Mouse (Mus musculus): Measurements from ENCODE around the gene Slc22a23. TPM values are rescaled to one million over a fixed set of nuclear protein-coding genes. Genes with fewer than 3 reads are reported as not detected.
A peak's percentile ranks its signal among the peaks of the same experiment; 100 is the strongest.

Gene Slc22a23
- polyA plus RNA-seq, 1 experiment from 2014 or later, result 3.8 TPM

DNA sequence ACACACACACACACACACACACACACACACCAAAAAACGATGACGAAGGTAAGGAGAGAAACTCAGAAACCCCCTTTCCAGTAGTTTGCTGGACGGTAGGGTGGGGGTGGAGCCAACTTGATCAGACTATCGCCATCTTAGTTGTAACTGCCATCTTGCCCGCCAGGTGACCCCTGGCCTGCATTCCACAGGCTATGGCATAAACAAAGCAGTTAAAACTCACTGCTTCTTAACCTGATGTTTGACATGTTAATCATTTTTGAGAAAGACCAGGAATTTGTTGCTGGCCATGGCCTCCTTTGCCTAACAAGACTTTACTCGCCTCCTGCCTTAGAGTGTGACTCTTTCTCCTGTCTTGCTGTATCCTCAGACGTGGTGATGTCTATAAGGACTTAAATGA lies 192.3 kb downstream of the Slc22a23 start:
- Histone ChIP-seq H3K27me3 (ENCODE audit: control insufficient read depth, insufficient read depth, low read depth, low read length) (no peaks in the 10 kb centered on the region), H3K36me3 (ENCODE audit: control insufficient read depth, insufficient read depth, low read length) (no peaks in the 10 kb centered on the region), H3K4me2 (ENCODE audit: low read depth, low read length) (no peak overlapping the region), H3K27ac (ENCODE audit: low read length) (no peak overlapping the region), H3K9ac (ENCODE audit: low read length) (no peak overlapping the region), H3K9me3 (ENCODE audit: control insufficient read depth, low read length) (no peaks in the 10 kb centered on the region), H3K4me3 (ENCODE audit: low read length) (no peak overlapping the region), H3K4me1 (replicated peaks; ENCODE audit: control insufficient read depth, insufficient read depth, low read length) (peaks cover 22% of the 10 kb centered on the region)
- WGBS, result 62% methylated on average over 7 of the region's 7 CpGs
- no peak for ATAC-seq (ENCODE audit: low read depth)

DNA sequence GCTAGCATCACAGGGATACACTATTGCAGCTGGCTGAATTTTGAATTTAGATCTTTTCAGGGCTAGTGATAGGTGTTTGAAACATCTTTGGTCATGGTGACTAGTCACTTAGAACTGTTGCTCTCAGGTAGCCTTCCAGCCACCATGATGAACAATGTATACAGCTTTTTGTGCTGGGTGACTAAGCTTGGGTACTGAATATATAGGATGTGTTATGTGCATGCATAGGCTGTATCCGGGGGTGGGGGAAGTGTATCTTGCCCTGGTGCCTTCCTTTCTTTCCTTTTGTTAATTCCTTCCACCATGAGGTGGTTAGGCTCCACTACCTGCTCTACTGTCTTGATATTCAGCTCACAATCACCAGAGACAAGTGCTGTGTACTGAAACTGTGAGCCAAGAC lies 193.6 kb downstream of the Slc22a23 start:
- Histone ChIP-seq H3K4me1 (replicated peaks; ENCODE audit: control insufficient read depth, insufficient read depth, low read length) (peaks cover 22% of the 10 kb centered on the region), H3K4me3 (ENCODE audit: low read length) (no peak overlapping the region), H3K27me3 (ENCODE audit: control insufficient read depth, insufficient read depth, low read depth, low read length) (no peaks in the 10 kb centered on the region), H3K9me3 (ENCODE audit: control insufficient read depth, low read length) (no peaks in the 10 kb centered on the region), H3K4me2 (ENCODE audit: low read depth, low read length) (no peak overlapping the region), H3K9ac (ENCODE audit: low read length) (no peak overlapping the region), H3K27ac (ENCODE audit: low read length) (no peak overlapping the region), H3K36me3 (ENCODE audit: control insufficient read depth, insufficient read depth, low read length) (no peaks in the 10 kb centered on the region)
- ATAC-seq (ENCODE audit: low read depth), result no peak
- 73% methylated on average over 1 of the region's 1 CpGs for WGBS

DNA sequence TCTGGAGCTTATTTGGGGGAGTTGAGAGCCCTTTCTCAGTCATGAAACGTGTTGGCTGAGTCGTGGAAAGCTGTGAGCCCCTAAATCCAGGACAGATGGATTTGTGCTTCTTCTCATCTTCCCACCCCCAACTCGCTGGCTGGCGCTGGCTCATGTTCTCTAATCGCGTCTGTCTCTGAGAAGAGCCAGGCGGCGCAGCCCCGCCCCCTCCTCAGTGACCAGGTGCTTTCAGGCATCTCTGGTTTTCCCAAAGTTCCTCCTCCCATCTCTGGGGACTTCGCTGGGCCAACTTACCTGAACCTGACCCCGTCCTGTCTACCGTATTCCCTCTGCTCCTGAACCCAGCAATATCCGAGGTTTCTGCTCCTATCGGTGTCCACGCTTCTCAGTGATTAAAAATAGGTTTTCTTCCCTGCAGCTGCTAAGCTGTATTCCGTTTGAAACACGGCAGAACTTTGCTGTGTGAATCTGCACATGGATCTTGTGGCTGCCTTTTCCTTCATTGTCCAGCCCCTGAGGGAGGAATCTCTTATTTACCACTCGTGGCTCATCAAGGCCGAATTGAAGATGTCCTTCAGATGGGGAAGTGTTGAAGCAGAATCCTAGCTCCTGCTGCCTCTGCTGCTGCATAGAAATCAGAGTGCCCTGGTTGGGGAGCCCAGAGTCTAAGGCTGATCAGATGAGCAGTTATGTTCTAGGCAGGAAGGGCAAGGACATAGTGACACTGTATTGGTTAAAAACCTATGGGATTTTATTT lies 194.5 kb downstream of the Slc22a23 start:
- Histone ChIP-seq H3K4me2 (ENCODE audit: low read depth, low read length) (peak overlapping the region; percentile 35), H3K4me3 (ENCODE audit: low read length) (0 out of 2 replicates have a peak overlapping the region, but pooled peaks have one; percentile 1)

DNA sequence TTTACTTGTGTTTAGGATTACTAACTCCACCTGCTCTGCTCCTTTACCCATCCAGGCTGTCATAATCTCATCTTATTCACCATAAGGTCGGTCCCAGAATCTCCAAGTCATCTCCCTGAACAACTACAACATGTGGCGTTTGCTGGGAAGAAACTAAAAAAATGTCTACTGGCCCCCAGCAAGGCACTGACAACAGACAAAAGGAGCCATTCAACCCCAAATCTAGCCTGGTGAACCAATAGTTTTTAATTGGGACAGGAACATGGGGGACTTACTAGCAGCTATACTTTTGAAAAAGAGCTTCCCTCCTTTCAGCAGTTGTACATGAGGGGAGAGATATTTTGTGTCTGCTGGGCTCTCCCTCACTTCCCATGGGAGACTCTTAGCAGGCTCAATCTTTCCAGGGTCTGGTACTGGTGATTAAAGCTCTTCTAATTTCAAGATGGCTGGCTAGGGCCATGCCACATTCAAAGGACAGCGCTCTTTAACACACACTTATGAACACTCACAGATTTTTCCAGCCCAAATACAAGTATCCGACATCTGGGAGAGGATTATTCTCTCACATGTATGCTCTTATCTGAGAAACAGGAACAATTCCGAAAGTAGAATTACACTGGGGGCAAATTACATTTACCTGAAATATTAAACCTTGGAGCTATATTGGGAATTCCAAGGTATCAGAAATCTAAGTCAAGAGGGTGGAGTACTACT lies 195.4 kb downstream of the Slc22a23 start:
- peak overlapping the region; percentile 60 for H3K9ac ChIP-seq (ENCODE audit: low read length)
- no peak for ATAC-seq (ENCODE audit: low read depth)
- H3K27me3 ChIP-seq (ENCODE audit: control insufficient read depth, insufficient read depth, low read depth, low read length), result no peaks in the 10 kb centered on the region
- peaks cover 22% of the 10 kb centered on the region for H3K4me1 ChIP-seq (replicated peaks; ENCODE audit: control insufficient read depth, insufficient read depth, low read length)
- WGBS, result 48% methylated on average over 5 of the region's 5 CpGs
- no peak overlapping the region for H3K27ac ChIP-seq (ENCODE audit: low read length)
- no peaks in the 10 kb centered on the region for H3K9me3 ChIP-seq (ENCODE audit: control insufficient read depth, low read length)
- H3K4me2 ChIP-seq (ENCODE audit: low read depth, low read length), result peak overlapping the region; percentile 69
- peak overlapping the region; percentile 47 for H3K4me3 ChIP-seq (ENCODE audit: low read length)
- no peaks in the 10 kb centered on the region for H3K36me3 ChIP-seq (ENCODE audit: control insufficient read depth, insufficient read depth, low read length)

More for the DNA sequence above, 194.5 kb downstream of the Slc22a23 start:
- H3K36me3 ChIP-seq (ENCODE audit: control insufficient read depth, insufficient read depth, low read length), result no peaks in the 10 kb centered on the region
- no peak for ATAC-seq (ENCODE audit: low read depth)
- 11% methylated on average over 19 of the region's 19 CpGs for WGBS
- no peaks in the 10 kb centered on the region for H3K9me3 ChIP-seq (ENCODE audit: control insufficient read depth, low read length)
- H3K4me1 ChIP-seq (replicated peaks; ENCODE audit: control insufficient read depth, insufficient read depth, low read length), result peaks cover 22% of the 10 kb centered on the region
- H3K27ac ChIP-seq (ENCODE audit: low read length), result no peak overlapping the region
- H3K27me3 ChIP-seq (ENCODE audit: control insufficient read depth, insufficient read depth, low read depth, low read length), result no peaks in the 10 kb centered on the region
- peak overlapping the region; percentile 10; the same call in 1 of the 2 replicates for H3K9ac ChIP-seq (ENCODE audit: low read length)

DNA sequence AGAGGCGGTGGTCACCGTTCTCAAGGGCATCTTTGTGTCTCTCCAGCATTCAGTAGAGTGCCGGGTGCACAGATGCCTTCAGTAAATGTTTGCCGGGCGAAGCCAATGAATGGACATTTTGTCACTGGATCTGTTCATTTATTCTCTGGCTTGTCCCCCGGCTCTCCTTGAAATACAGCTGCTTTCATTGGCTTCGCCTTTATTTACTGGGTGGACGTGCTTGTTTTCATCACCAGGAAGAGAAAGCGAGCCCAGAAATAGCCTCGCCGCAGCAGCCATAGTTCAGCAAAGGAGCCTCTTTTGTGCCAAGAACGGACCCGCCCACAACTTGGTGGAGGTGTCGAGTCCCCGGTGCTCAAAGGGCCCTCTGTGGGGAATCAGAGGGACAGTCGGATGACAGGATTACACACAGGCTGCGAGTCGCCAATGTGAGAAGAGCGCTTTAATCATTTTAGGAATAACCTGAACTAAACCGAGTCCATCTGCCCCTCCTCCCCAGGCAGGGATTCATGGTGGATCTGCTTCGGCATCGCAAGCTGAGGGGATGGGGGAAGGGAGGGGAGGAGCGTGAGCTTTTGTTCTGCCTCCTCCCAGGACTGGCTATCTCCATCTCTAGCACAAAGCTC lies 196.1 kb downstream of the Slc22a23 start:
- H3K4me2 ChIP-seq (ENCODE audit: low read depth, low read length), result peak overlapping the region; percentile 69
- H3K4me3 ChIP-seq (ENCODE audit: low read length), result peak overlapping the region; percentile 47
- peak; percentile 59 for ATAC-seq (ENCODE audit: low read depth)
- H3K27ac ChIP-seq (ENCODE audit: low read length), result no peak overlapping the region
- no peaks in the 10 kb centered on the region for H3K9me3 ChIP-seq (ENCODE audit: control insufficient read depth, low read length)
- H3K36me3 ChIP-seq (ENCODE audit: control insufficient read depth, insufficient read depth, low read length), result no peaks in the 10 kb centered on the region
- no peaks in the 10 kb centered on the region for H3K27me3 ChIP-seq (ENCODE audit: control insufficient read depth, insufficient read depth, low read depth, low read length)
- WGBS, result 3% methylated on average over 23 of the region's 23 CpGs
- H3K4me1 ChIP-seq (replicated peaks; ENCODE audit: control insufficient read depth, insufficient read depth, low read length), result peaks cover 18% of the 10 kb centered on the region
- peak overlapping the region; percentile 60 for H3K9ac ChIP-seq (ENCODE audit: low read length)

DNA sequence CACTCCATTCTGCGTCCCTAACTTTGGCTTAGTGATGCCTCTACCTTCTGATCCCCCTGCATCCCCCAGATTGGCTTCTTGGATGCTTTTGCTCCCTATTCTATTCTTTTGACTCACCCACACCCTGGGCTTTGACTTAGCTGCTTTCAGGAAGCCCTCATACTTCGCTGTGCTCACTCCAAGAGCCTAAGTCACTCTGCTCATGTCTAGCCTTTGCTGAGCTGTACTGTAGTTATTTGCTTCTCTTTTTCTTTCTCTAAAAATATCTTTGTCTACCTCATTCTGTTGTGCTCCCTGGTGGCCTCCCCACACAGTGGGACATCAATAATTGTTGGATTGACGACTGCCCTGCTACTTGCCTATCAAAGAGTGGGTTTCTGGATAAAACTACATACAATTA lies 196.8 kb downstream of the Slc22a23 start:
- H3K4me3 ChIP-seq (ENCODE audit: low read length), result no peak overlapping the region
- H3K27ac ChIP-seq (ENCODE audit: low read length), result no peak overlapping the region
- ATAC-seq (ENCODE audit: low read depth), result no peak
- peak overlapping the region; percentile 69 for H3K4me2 ChIP-seq (ENCODE audit: low read depth, low read length)
- no peak overlapping the region for H3K9ac ChIP-seq (ENCODE audit: low read length)
- WGBS, result 76% methylated on average over 3 of the region's 3 CpGs
- peaks cover 15% of the 10 kb centered on the region for H3K4me1 ChIP-seq (replicated peaks; ENCODE audit: control insufficient read depth, insufficient read depth, low read length)
- H3K9me3 ChIP-seq (ENCODE audit: control insufficient read depth, low read length), result no peaks in the 10 kb centered on the region
- no peaks in the 10 kb centered on the region for H3K36me3 ChIP-seq (ENCODE audit: control insufficient read depth, insufficient read depth, low read length)
- H3K27me3 ChIP-seq (ENCODE audit: control insufficient read depth, insufficient read depth, low read depth, low read length), result no peaks in the 10 kb centered on the region

DNA sequence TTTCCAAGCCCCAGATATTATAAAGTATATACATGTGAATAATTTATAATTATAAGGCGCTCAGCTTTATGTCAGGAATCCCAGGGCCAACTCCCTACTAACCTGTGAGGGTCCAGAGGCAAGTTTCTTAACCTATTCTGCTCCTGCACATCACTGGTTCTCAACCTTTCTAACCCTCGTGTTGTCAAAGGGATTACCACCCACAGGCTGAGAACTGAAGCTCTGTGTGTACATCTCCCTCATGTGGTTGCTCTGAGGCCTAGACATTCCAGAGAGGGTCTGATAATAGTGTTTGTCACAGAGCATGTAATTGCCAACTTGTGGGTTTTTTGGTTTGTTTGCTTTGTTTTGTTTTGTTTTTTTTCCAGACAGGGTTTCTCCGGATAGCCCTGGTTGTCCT lies 198.1 kb downstream of the Slc22a23 start:
- ATAC-seq (ENCODE audit: low read depth), result no peak
- Histone ChIP-seq H3K4me2 (ENCODE audit: low read depth, low read length) (no peak overlapping the region), H3K27me3 (ENCODE audit: control insufficient read depth, insufficient read depth, low read depth, low read length) (no peaks in the 10 kb centered on the region), H3K4me3 (ENCODE audit: low read length) (no peak overlapping the region), H3K9me3 (ENCODE audit: control insufficient read depth, low read length) (no peaks in the 10 kb centered on the region), H3K9ac (ENCODE audit: low read length) (no peak overlapping the region), H3K36me3 (ENCODE audit: control insufficient read depth, insufficient read depth, low read length) (no peaks in the 10 kb centered on the region), H3K27ac (ENCODE audit: low read length) (no peak overlapping the region), H3K4me1 (replicated peaks; ENCODE audit: control insufficient read depth, insufficient read depth, low read length) (peaks cover 15% of the 10 kb centered on the region)
- WGBS, result 57% methylated on average over 3 of the region's 3 CpGs

DNA sequence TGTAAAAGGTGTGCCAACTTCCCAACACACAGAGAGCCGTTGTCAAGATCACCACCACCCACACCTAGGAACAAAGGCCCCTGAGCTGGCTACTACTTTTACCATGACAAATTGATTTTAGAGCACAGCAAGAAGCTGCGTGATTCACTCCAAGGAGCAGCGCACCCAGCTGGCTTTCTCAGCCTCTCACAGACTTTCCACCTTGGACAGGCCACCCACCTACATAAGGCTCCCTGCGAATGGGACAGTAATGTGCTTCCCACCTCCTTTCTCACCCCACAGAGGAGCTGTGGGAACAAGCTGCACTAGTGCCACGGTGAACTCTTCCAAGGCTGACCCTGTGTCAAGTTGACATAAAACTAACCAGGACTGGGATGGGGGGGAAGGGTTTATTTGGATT lies 201.6 kb downstream of the Slc22a23 start:
- no peaks in the 10 kb centered on the region for H3K36me3 ChIP-seq (ENCODE audit: control insufficient read depth, insufficient read depth, low read length)
- H3K4me2 ChIP-seq (ENCODE audit: low read depth, low read length), result no peak overlapping the region
- H3K27me3 ChIP-seq (ENCODE audit: control insufficient read depth, insufficient read depth, low read depth, low read length), result no peaks in the 10 kb centered on the region
- no peak for ATAC-seq (ENCODE audit: low read depth)
- no peak overlapping the region for H3K4me3 ChIP-seq (ENCODE audit: low read length)
- H3K9me3 ChIP-seq (ENCODE audit: control insufficient read depth, low read length), result no peaks in the 10 kb centered on the region
- WGBS, result 46% methylated on average over 5 of the region's 5 CpGs
- no peak overlapping the region for H3K27ac ChIP-seq (ENCODE audit: low read length)
- H3K9ac ChIP-seq (ENCODE audit: low read length), result no peak overlapping the region
- H3K4me1 ChIP-seq (replicated peaks; ENCODE audit: control insufficient read depth, insufficient read depth, low read length), result peaks cover 4% of the 10 kb centered on the region; the same call in 1 of the 2 replicates

DNA sequence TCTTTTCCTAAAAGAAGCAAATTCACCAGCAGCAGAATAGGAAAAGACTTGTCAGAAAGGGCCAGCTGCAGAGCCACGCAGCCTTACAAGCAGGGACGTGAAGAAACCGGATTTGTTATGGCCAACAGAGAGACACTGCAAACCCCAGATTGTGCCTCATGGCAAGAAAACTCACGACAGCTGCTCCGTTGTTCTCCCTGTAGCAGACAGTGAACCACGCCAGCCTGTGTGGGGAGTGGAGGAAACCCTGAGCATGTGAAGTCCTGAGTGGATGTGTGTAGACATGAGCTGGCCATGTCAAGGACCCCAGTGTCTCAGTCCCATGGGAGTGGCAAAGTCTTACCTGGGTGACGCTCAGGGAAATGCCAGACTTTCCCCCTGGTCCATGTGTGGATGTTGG lies 208.4 kb downstream of the Slc22a23 start:
- no peaks in the 10 kb centered on the region for H3K9me3 ChIP-seq (ENCODE audit: control insufficient read depth, low read length)
- H3K27ac ChIP-seq (ENCODE audit: low read length), result no peak overlapping the region
- H3K4me3 ChIP-seq (ENCODE audit: low read length), result no peak overlapping the region
- peaks cover 17% of the 10 kb centered on the region for H3K27me3 ChIP-seq (ENCODE audit: control insufficient read depth, insufficient read depth, low read depth, low read length)
- no peak for ATAC-seq (ENCODE audit: low read depth)
- no peak overlapping the region for H3K4me2 ChIP-seq (ENCODE audit: low read depth, low read length)
- peaks cover 13% of the 10 kb centered on the region for H3K4me1 ChIP-seq (replicated peaks; ENCODE audit: control insufficient read depth, insufficient read depth, low read length)
- no peaks in the 10 kb centered on the region for H3K36me3 ChIP-seq (ENCODE audit: control insufficient read depth, insufficient read depth, low read length)
- H3K9ac ChIP-seq (ENCODE audit: low read length), result no peak overlapping the region
- WGBS, result 73% methylated on average over 7 of the region's 7 CpGs

Data from lung, embryonic 16.5 days (tissue).